Mouse (Mus musculus) stomach, embryonic 16.5 days (tissue): ENCODE data around the gene Pcdh7. TPM values are rescaled to one million over a fixed set of nuclear protein-coding genes. Genes with fewer than 3 reads are reported as not detected.

Source experiments
- ATAC-seq: fragments of 200-750 bp; cut with Nextera tagmentation; 2 replicates; pipeline ENCODE4 v1.8.0; 2017; ENCODE audit warnings: moderate number of reproducible peaks, moderate TSS enrichment; ENCODE audit not compliant: insufficient read depth, low FRiP score
- H3K27ac ChIP-seq: fragments of 300-500 bp; sonication (generic); 2 replicates; pipeline ENCODE4 v1.5.1; 2014; ENCODE audit warnings: low read length
- H3K27me3 ChIP-seq: fragments of 300-500 bp; sonication (generic); 2 replicates; pipeline ENCODE4 v1.6.1; 2014; ENCODE audit warnings: low read length, control low read depth, mixed read lengths; ENCODE audit not compliant: control insufficient read depth, insufficient read depth
- H3K36me3 ChIP-seq: fragments of 300-500 bp; sonication (generic); 2 replicates; pipeline ENCODE4 v1.6.1; 2014; ENCODE audit warnings: low read length; ENCODE audit not compliant: control insufficient read depth, insufficient read depth
- H3K4me1 ChIP-seq: fragments of 300-500 bp; sonication (generic); 2 replicates; pipeline ENCODE4 v1.6.1; 2014; ENCODE audit warnings: low read length, control low read depth, mixed read lengths; ENCODE audit not compliant: control insufficient read depth, insufficient read depth
- H3K4me2 ChIP-seq: fragments of 300-500 bp; sonication (generic); 2 replicates; pipeline ENCODE4 v1.6.1; 2014; ENCODE audit warnings: low read depth, low read length, mixed read lengths
- H3K4me3 ChIP-seq: fragments of 300-500 bp; sonication (generic); replicated peaks from 2 replicates; pipeline ENCODE4 v1.5.1; 2014; ENCODE audit warnings: mild to moderate bottlenecking, low read length
- H3K9ac ChIP-seq: fragments of 300-500 bp; sonication (generic); 2 replicates; pipeline ENCODE4 v1.6.1; 2014; ENCODE audit warnings: low read length
- H3K9me3 ChIP-seq: fragments of 300-500 bp; sonication (generic); replicated peaks from 2 replicates; pipeline ENCODE4 v1.6.1; 2016; ENCODE audit warnings: low read length, control low read depth; ENCODE audit not compliant: control insufficient read depth
- WGBS: fragments of 180-500 bp; shearing (Covaris S2); extraction: QIAGEN DNeasy Blood & Tissue Kit; methylation state at CpG from one replicate; pipeline ENCODE4 v1.1.7; 2014; 5-methylcytosine and 5-hydroxymethylcytosine counted together
- polyA plus RNA-seq: library from polyadenylated mRNA; unstranded; fragments of >200 nt; fragmentation: Nextera tagmentation; extraction: Ambion mirVana; gene quantifications from 2 replicates; pipeline ENCODE4 v1.2.1, GENCODE M21; 2015

Pcdh7 gene
- polyA plus RNA-seq, 1 experiment from 2014 or later, result 9.1 TPM

DNA sequence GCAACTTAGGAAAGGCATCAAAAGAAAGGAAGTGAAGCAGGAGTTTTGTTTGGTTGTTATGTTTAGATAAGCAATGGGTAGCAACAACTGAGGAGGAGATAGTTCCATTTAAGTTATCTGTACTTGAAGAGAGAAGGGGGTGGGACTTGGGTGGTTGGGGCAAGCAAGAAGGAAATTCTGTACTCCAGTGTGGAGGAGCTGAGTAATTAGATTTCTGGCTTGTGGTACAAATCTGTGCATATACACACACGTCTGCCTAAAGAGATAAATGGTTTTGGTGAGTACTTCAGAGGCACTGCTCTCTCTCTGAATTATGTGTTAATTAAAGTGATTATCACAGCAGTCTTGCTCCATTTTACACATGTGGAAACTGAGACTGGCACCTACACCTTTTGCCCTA is 241.6 kb downstream of the Pcdh7 start:
- ATAC-seq, result no peak
- Histone ChIP-seq H3K4me2 (no peak overlapping the region), H3K4me3 (no peak overlapping the region), H3K27ac (no peak overlapping the region), H3K9ac (no peak overlapping the region), H3K36me3 (no peaks in the 10 kb centered on the region), H3K4me1 (no peaks in the 10 kb centered on the region), H3K9me3 (no peaks in the 10 kb centered on the region), H3K27me3 (no peaks in the 10 kb centered on the region)
- 50% methylated on average over 1 of the region's 1 CpGs for WGBS

DNA sequence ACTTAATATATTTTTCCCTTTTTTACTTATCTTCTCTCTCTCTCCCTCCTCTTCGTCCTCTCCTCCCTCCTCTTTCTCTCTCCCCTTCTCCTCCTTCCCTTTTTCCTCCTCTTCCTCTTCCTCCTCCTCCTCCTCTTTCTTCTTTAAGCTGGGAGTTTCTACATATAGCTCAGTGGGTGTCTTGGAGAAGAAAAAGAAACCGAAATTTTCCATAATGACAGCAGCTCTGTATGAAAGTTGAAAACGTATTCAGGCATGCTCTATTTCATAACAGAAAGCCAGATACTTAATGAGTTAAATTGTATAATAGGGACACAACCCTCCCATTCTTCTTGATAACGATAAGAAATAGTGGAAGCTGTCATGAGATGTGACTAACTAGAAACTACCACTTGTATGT is 246.0 kb downstream of the Pcdh7 start:
- H3K4me2 ChIP-seq, result no peak overlapping the region
- 75% methylated on average over 4 of the region's 4 CpGs for WGBS
- no peaks in the 10 kb centered on the region for H3K36me3 ChIP-seq
- no peak overlapping the region for H3K4me3 ChIP-seq
- H3K4me1 ChIP-seq, result no peaks in the 10 kb centered on the region
- H3K9me3 ChIP-seq, result no peaks in the 10 kb centered on the region
- no peak overlapping the region for H3K27ac ChIP-seq
- H3K9ac ChIP-seq, result no peak overlapping the region
- H3K27me3 ChIP-seq, result no peaks in the 10 kb centered on the region
- no peak for ATAC-seq

DNA sequence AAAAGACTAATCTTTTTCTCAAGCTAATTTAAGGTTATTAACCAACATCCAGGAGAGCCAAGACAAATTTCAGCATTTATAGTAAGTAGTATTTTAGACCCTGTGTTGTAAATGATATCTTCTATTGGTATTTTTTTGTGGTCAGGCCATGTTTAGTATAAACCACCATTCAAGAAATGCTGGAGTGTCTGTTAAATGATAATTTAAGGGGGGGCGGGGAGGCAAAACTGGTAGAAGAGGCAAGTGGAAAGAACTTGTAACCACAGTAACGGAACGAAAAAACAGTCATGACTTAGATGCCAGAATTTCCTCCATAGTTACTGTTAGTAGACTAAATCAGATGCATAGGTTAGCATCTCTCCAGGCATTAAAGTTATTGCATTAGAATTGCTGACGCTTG is 246.4 kb downstream of the Pcdh7 start:
- Histone ChIP-seq H3K9ac (no peak overlapping the region), H3K4me1 (no peaks in the 10 kb centered on the region), H3K27ac (no peak overlapping the region), H3K4me3 (no peak overlapping the region), H3K27me3 (no peaks in the 10 kb centered on the region), H3K9me3 (no peaks in the 10 kb centered on the region), H3K36me3 (no peaks in the 10 kb centered on the region), H3K4me2 (no peak overlapping the region)
- ATAC-seq, result no peak
- 89% methylated on average over 4 of the region's 4 CpGs for WGBS

DNA sequence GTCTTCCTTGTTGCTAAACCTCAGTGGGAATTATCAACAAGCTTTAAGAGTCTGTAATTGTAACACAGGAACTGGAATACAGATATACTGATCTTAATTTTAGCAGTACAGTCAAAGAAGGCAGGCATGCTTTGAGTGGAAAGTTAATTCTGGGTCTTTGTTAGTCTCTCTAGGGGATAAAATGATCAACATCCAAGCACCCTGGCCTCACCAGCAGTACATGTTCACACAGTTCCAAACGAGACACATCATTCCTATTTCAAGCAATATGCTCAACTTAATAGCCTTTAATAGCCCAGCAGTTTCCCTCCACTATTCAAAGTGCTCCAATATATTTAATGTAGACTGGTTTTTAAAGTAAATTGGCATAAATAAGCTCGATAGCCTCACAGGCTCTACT is 275.8 kb downstream of the Pcdh7 start:
- Histone ChIP-seq H3K9ac (no peak overlapping the region), H3K4me2 (no peak overlapping the region), H3K27me3 (no peaks in the 10 kb centered on the region), H3K27ac (no peak overlapping the region), H3K36me3 (no peaks in the 10 kb centered on the region), H3K4me3 (no peak overlapping the region), H3K9me3 (no peaks in the 10 kb centered on the region), H3K4me1 (no peaks in the 10 kb centered on the region)
- no peak for ATAC-seq
- 77% methylated on average over 2 of the region's 2 CpGs for WGBS

DNA sequence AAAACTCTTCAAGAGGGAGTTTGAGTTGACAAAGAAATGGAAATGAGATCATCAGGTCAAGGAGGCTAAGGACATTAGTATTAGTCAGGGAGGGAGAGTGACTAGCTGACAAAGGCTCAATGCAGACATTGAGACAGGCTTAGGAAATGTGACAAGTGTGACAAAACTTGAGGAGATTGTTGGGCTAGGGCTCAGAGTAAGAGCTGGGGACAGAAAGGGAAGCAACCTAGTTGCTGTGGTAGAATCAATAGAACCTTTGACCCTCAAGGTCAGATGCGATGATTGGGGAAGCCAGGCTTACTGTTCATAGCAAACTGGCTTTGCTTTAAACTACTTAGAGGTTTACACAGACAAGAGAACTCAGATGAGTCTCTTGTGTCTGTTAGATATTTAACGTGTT is 303.6 kb downstream of the Pcdh7 start:
- Histone ChIP-seq H3K4me2 (no peak overlapping the region), H3K27me3 (no peaks in the 10 kb centered on the region), H3K36me3 (no peaks in the 10 kb centered on the region), H3K4me3 (no peak overlapping the region), H3K4me1 (0 out of 2 replicates have a peak, but pooled peaks cover 3% of the 10 kb centered on the region), H3K9ac (no peak overlapping the region), H3K9me3 (no peaks in the 10 kb centered on the region), H3K27ac (no peak overlapping the region)
- no peak for ATAC-seq
- WGBS, result 80% methylated on average over 2 of the region's 2 CpGs

DNA sequence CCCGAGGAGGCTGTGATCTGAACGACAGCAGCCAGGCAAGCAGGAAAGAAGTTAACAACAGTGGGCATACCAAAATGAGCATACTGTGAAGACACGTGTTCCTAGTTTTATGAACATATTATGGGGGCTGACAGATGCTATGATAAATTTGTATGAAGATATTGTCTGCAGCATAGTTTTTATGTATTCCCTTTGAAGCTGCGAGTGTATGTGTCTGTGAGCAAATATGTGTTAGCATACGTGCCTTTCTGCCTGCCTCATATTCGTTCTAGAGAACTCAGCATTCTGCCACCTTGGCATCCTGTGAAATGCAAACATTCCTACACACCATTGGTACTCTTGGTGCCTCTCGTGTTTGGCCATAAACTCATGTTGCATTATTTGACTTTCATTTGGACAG is 307.4 kb downstream of the Pcdh7 start:
- no peaks in the 10 kb centered on the region for H3K9me3 ChIP-seq
- H3K27ac ChIP-seq, result no peak overlapping the region
- 66% methylated on average over 7 of the region's 7 CpGs for WGBS
- no peak overlapping the region for H3K4me3 ChIP-seq
- ATAC-seq, result no peak
- no peaks in the 10 kb centered on the region for H3K27me3 ChIP-seq
- H3K36me3 ChIP-seq, result no peaks in the 10 kb centered on the region
- no peak overlapping the region for H3K9ac ChIP-seq
- 0 out of 2 replicates have a peak, but pooled peaks cover 3% of the 10 kb centered on the region for H3K4me1 ChIP-seq
- H3K4me2 ChIP-seq, result no peak overlapping the region

DNA sequence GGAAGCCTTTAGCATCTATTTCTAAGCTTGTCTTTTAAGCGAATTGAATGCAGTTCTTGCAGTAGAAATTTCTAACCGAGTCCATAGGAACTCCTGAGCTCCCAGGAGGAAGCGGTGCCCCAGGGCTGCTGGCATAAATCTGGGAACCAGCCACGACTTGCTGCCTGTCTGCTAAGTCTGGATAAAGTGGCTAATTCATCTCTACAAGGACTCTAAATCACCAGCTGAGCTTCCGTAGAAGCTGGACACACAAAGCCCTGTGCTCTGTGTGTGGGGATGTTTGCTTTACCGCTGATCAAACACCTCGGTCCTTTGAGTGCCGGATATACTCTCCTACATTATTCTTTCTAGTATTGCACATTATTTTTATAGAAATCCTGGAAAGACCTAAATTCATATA is 308.0 kb downstream of the Pcdh7 start:
- 36% methylated on average over 8 of the region's 8 CpGs for WGBS
- Histone ChIP-seq H3K4me2 (no peak overlapping the region), H3K4me3 (no peak overlapping the region), H3K27me3 (no peaks in the 10 kb centered on the region), H3K9ac (no peak overlapping the region), H3K4me1 (0 out of 2 replicates have a peak, but pooled peaks cover 3% of the 10 kb centered on the region), H3K36me3 (no peaks in the 10 kb centered on the region), H3K9me3 (no peaks in the 10 kb centered on the region), H3K27ac (no peak overlapping the region)
- ATAC-seq, result no peak

DNA sequence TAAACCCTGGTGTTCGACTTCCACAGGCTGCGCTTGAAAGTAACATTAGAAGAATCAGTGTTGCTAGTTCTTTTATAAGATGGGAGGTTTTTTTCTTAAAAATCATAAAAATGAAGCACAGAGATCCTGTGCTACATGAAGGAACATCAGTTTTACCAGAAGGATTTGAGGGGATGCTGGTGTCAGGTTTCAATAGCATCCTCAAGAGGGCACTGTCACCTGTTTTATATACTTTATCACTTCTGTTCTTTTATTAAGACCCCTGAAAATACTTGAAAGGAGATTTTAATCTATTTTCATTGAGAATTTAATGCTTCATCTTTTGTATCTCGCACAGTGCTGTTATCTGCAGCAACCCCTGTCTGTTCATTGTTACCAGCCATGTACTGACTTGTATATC is 322.1 kb downstream of the Pcdh7 start:
- 61% methylated on average over 3 of the region's 3 CpGs for WGBS

DNA sequence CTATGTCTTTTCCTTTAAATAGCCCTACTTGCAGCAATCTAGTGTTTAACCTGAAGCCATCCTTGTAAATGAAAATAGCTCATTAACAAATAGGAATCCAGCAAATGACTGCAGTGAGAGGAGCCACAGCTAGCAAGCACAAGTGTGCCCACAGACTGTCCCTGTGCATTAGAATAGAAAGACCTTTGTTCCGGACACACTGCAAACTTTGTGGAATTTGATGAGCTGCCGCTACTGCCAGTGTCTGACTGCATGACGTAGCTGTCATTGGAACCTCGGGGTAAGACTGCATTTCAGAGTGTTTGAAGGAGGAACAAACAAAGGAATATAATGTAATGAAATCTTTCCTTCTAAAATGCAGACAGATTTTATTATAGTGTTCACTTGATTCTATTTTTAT is 326.4 kb downstream of the Pcdh7 start:
- Histone ChIP-seq H3K4me1 (no peaks in the 10 kb centered on the region), H3K9me3 (no peaks in the 10 kb centered on the region)

More for the DNA sequence above, 322.1 kb downstream of the Pcdh7 start:
- Histone ChIP-seq H3K36me3 (no peaks in the 10 kb centered on the region), H3K27ac (no peak overlapping the region), H3K4me2 (no peak overlapping the region), H3K4me1 (no peaks in the 10 kb centered on the region), H3K9me3 (no peaks in the 10 kb centered on the region), H3K9ac (no peak overlapping the region), H3K4me3 (no peak overlapping the region), H3K27me3 (no peaks in the 10 kb centered on the region)
- no peak for ATAC-seq

DNA sequence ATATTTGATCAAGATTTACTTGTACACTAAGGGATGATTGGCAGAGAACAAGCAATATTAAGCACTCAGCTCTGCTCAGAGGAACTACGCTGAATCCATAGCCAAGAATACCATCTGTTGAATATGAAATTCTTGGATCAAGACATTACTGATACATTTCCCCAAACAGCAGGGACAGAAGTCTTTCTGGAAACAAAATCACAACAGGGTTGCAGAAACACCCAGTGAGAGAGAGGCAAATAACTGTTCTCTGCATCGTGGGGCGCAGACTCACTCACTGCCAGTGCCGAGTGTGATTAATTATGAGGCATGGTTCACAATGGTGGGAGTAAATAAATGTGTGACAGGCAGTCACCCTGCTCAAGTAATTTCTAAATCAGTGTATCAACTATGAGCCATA is 363.3 kb downstream of the Pcdh7 start:
- ATAC-seq, result no peak
- 53% methylated on average over 4 of the region's 4 CpGs for WGBS
- Histone ChIP-seq H3K9ac (no peak overlapping the region), H3K36me3 (no peaks in the 10 kb centered on the region), H3K9me3 (no peaks in the 10 kb centered on the region), H3K4me3 (no peak overlapping the region), H3K4me2 (no peak overlapping the region), H3K27me3 (no peaks in the 10 kb centered on the region), H3K27ac (no peak overlapping the region), H3K4me1 (no peaks in the 10 kb centered on the region)

More for the DNA sequence above, 326.4 kb downstream of the Pcdh7 start:
- ATAC-seq, result no peak
- H3K4me2 ChIP-seq, result no peak overlapping the region
- H3K27ac ChIP-seq, result no peak overlapping the region
- no peaks in the 10 kb centered on the region for H3K36me3 ChIP-seq
- H3K9ac ChIP-seq, result no peak overlapping the region
- WGBS, result 66% methylated on average over 4 of the region's 4 CpGs
- no peak overlapping the region for H3K4me3 ChIP-seq
- H3K27me3 ChIP-seq, result no peaks in the 10 kb centered on the region
